Mouse (Mus musculus): Measurements from ENCODE around the gene Cramp1l.
"Not testable (repeated sequence)": the region's sequence is repeated elsewhere in the genome, so short reads cannot be mapped to it uniquely, and the experiment has no call there.

Gene Cramp1l

GRCm38 (mm10) chr17:24953291-24953690 is 62.3 kb downstream of the Cramp1l start:
- DNase-seq: no peak

- DNase-seq: no peak
Measured at GRCm38 (mm10) chr17:24950671-24951070, 64.9 kb downstream of the Cramp1l start.

DNA sequence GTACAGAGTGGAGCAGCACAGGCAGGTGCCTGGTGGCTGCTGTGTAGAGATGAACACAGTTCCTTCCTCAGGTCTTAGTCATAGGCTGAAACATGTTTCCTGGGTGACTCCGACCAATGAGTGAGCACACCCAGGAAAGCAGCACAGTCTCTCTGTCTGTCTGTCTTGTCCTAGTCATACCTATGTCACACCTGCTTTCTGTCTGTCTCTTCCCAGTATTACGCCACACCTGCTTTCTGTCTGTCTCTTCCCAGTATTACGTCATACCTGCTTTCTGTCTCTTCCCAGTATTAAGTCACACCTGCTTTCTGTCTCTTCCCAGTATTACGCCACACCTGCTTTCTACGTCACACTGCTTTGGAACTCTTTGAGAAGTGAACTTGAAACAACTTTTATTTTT is 67.4 kb downstream of the Cramp1l start:
- DNase-seq: no peak

GRCm38 (mm10) chr17:24943589-24943988 is 72.0 kb downstream of the Cramp1l start:
- not testable (repeated sequence) for DNase-seq

DNA sequence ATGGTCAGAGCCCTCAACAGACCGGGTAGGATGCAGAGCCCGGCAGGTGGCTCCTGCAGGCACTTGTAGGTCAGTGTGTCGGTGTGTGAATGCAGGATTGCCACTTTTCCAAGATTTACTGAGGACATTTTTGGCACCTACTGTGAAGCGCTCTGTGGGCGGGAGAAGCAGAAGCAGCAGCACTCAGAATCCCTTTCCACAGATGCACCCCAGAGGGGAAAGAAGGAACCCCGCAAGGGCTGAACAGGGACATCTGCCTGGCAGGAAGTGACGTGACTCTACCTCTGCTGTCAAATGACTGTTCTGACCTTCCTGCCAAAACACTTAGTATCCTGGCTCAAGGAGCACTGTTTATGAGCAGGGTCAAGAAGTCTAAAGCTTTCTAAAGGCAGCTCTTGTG is 72.6 kb downstream of the Cramp1l start:
- DNase-seq: no peak

GRCm38 (mm10) chr17:24942453-24942852 is 73.1 kb downstream of the Cramp1l start:
- DNase-seq: peak; percentile 63 to 65

DNA sequence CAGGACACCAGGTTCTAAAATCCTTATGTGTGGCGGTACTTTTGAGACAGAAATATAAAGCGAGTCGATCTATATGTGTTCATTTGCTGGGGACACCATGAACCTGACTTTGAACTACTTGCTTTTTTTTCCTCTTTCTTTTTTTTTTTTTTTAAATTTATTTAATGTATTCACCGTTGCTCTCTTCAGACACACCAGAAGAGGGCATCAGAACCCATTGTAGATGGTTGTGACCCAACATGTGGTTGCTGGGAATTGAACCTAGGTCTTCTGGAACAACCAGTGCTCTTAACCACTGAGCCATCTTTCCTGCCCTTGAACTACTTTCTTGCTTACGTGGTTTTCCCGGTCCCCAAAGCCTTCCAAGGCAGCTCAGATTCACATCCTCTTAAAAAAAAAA is 78.3 kb downstream of the Cramp1l start:
- peak in 1 of 2 experiments; percentile 12 for DNase-seq

DNA sequence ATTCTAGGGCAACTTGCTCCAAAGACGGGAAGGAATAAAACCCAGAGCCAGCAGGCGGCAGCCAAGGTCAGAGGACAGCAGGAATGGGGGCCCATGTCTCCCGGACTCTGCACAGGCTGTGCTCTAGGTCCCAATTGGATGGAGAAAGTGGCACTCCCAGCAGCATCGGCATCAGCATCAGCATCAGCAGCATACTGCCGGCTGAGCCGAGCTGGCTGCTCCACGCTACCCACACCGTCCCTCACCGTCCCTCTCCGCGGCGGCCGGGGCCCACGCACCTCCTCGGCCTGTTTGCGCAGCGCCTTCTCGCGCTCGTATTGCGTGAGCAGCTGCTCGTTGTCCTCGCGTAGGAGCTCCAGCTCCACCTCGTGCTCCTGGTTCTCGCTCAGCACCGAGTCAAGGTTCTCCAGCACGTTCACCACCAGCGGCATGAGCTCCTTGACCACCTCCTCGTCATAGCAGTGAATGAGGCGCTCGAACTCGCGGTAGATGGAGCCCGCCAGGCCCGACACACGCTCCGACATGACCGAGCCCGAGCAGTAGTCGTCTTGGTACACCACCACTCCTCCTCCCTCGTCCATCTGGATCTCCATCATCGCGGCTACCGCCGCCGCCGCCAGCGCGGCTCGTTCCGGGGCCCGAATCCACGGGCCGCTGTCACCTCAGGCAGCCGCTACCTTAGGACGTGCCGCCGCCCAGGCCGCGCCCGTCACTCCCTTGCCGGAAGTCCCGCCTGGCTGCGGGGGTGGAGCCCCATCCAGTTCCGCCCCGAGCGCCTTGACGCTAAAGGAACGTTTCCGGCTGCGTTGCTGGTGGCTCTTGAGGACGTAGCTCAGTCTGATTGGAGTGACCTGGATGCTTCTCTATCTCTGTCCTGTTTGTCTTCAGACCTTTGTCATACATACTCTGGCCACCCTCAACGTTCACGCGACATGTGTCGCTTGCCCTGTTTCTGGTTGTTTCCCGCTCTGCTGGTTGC is 79.0 kb downstream of the Cramp1l start, which contains the start of gene Mapk8ip3:
Gene Mapk8ip3, minus strand, starts transcription at position 719 of the 979 bp plus-strand sequence.
- DNase-seq: peak; percentile 97 to 98

DNA sequence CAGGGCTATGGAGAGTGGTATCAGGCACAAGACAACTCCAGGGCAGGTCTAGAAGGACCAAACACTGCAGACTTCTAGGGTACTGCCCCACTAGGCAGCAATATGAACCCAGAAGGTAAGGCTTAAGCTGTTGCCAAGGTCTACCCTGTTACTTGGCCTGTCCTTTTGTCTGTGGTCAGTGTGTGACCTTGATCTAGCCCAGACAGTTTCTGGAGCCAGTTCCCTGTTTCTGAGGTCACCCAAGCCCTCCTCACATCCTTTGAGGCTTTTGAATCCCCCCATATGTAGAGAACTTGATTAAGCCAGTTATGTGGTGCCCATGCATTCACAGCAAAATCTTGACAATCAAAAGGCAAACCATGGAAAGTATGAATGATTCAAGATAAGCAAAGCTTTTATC is 79.9 kb downstream of the Cramp1l start:
- DNase-seq: no peak

GRCm38 (mm10) chr17:24934926-24935325 is 80.7 kb downstream of the Cramp1l start:
- no peak for DNase-seq

GRCm38 (mm10) chr17:24933163-24933562 is 82.4 kb downstream of the Cramp1l start:
- DNase-seq: no peak

DNA sequence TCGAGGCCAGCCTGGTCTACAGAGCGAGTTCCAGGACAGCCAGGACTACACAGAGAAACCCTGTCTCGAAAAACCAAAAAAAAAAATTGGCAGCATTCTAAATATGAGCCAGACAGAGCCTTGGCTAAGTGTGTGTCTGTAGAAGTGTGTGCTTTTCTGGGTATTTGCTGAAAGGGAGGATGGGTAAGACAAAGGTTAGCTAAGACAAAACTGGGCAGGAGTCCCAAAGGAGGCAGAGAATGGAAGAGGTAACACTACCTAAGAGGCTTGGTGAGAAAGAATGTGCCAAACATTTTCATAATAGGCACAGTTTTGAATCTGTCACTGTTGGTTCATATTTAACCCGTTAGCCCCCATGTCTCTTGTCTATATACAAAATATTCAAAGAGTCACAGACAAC is 83.2 kb downstream of the Cramp1l start:
- DNase-seq: no peak

GRCm38 (mm10) chr17:24929506-24929905 is 86.1 kb downstream of the Cramp1l start:
- no peak for DNase-seq

DNA sequence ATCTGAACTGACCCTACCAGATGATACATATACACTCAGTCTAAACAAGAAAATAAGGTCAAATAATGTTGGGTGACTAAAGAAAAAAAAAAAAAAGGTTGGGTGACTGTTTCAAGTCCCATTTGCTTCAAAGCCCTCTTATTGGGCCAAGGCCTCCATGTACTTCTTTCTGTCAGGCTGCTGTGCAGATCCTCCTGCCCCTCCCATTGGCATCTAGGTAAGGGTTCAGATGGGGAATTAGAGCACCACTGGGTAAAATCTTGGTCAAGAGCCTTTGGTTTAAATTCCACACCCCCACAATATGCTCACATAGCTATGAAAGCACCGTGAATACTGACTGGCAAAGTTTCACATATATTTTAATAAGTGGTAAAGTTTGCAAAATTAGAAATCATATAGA is 92.3 kb downstream of the Cramp1l start:
- DNase-seq: no peak

- no peak for DNase-seq
Measured at GRCm38 (mm10) chr17:24913984-24914383, 101.6 kb downstream of the Cramp1l start.

All from cerebellum, postnatal 10 days (tissue).